Mouse (Mus musculus): Measurements from ENCODE around the gene Polrmt.

Polrmt gene

DNA sequence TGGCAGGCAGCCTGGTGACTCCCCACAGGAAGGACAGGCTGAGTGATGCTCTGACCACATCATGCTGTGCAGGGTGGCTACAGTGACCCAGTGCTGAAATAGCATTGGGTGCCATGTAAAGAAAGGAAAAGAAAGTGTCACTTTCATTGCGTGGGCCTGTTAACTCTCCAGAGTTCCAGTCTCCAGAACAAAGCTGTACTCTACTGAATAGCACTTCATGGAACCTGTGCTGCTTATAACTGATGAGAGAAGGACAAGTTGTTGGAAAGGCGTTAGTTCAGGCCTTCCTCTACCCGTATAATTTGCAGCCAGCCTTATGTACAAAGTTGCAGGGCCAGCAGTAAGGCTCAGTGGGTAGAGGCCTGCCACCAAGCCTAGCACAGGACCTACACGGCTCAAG is 57.7 kb downstream of the Polrmt start, which contains the start of gene Gzmm:
Gzmm (plus strand) TSS at position 301 of the 400 bp plus-strand sequence.
- DNase-seq (ENCODE audit: low spot score) = no peak

DNA sequence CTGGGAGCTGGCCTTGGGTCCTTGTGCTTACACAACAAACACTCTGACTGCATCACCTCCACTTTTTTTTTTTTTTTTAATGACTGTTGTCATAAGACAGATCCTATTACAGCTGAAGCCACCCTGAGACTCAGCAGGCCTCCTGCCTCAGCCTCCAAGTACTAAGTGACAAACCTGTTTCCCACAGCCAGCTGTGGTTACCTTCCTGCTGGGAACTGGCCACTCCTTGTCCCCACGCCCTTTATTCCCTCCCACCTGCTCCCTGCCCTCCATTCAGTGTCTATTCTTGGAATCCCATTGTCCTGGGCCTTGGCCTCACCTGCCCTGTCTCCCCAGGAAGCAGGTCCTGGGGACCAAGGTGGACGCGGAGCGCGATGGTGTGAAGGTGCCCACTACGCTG is 58.9 kb downstream of the Polrmt start:
- DNase-seq (ENCODE audit: low spot score) = no peak

- no peak for DNase-seq (ENCODE audit: low spot score)
Observed at GRCm38 (mm10) chr10:79686691-79687090, 59.7 kb downstream of the Polrmt start.

DNA sequence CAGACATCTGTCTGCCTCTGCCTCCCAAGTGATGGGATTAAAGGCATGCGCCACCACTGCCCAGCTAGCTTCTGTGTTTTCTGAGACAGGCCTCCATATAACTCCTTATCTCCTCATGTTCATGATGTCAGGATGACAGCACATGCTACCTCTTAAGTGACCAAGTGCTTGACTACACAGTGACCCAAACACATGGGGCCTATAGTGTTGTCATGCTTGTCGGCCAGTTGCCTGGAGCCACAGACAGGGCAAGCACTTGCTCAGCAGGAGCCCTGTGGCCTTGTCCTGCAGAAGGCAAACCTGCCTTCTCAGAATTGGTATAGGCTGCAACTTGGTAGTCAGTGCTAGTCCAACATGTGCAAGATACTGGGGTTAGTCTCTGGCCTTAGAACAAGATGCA is 60.2 kb downstream of the Polrmt start:
- no peak for DNase-seq (ENCODE audit: low spot score)

Data from ovary, postnatal 14 days (tissue).